Mouse (Mus musculus) T-helper 1 cell (primary cell): ENCODE data around the gene Klf7.

Experiments
- in situ Hi-C: fragments of 300-600 bp; cut with MboI, MseI; formaldehyde crosslinking; loops from one replicate; pipeline ENCODE4 v1.15.1; 2025; ENCODE audit warnings: high pct_unique_total_duplicates

Klf7 gene

GRCm38 (mm10) chr1:64066320-64067254, 55.5 kb downstream of the Klf7 start:
- in situ Hi-C loops, result loop anchor here (25.0 kb wide), 1 partner anchor 1604 kb away; no protein-coding TSS in a partner anchor

- in situ Hi-C loops, result loop anchor here (25.0 kb wide), 1 partner anchor 1599 kb away; no protein-coding TSS in a partner anchor
These were observed 60.6 kb downstream of the Klf7 start for GRCm38 (mm10) chr1:64061488-64061887.

GRCm38 (mm10) chr1:64060699-64061454, 61.2 kb downstream of the Klf7 start:
- in situ Hi-C loops, result loop anchor here (25.0 kb wide), 1 partner anchor 1599 kb away; no protein-coding TSS in a partner anchor

DNA sequence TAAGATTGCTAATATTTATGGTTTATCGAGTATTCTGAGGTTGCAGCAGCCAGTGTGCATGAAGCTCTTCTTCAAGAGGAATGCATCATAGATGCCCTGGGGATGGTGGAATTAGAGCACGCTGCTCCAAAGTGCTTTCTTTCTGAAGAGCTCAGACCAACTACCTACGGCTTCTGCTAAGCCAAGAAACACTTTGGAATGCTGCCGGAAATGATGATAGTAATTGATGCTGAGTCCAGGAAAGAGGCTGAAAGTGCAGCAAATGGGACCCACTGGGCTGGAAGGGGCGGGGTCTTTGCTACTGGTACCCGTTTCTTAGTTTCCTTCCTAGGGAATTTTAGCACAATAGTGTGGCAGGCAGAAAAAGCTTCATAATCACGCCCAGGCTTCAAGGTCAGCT, 62.0 kb downstream of the Klf7 start:
- in situ Hi-C loops, result loop anchor here (25.0 kb wide), 1 partner anchor 1598 kb away; no protein-coding TSS in a partner anchor

GRCm38 (mm10) chr1:64056541-64056940, 65.5 kb downstream of the Klf7 start:
- in situ Hi-C loops, result loop anchor here (25.0 kb wide), 1 partner anchor 1594 kb away; no protein-coding TSS in a partner anchor

DNA sequence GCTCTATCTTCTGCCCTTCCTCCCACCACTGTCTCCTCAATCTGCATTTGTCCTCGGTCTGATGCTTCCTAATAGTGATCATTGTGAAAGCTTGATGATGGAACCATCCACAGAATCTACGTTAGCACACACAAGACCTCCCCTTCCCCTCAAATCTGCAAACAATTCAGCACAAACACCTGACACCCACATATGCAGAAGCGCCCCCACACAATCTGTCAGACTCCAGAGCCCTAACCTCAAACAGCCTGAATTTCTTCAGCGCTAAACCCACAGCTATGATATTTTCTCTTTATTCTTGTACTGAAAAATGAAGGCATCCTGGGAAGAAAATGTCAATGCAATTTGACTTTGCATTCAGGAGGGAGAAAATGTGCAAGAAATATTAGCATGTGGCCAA, 66.1 kb downstream of the Klf7 start:
- in situ Hi-C loops, result loop anchor here (25.0 kb wide), 1 partner anchor 1594 kb away; no protein-coding TSS in a partner anchor

DNA sequence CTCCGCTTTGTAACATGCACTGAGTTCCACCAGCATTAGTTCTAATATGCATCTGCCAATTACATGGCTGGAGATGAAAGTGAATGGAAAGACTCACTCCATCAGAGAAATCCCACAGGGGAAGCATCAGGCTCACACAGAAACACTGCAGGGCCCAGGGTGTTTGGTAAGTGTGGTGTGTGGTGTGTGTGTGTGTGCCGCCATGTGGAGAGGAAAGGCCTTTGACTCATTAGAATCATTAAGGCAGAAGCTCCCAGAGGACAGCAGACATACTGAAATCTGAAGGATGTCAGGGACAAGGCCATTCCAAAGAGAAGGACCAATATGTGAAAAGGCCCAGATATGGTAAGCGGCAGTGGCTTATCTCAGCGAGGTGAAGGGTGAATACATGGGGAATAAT, 66.9 kb downstream of the Klf7 start:
- in situ Hi-C loops, result loop anchor here (25.0 kb wide), 1 partner anchor 1593 kb away; no protein-coding TSS in a partner anchor

GRCm38 (mm10) chr1:64052069-64052750, 69.9 kb downstream of the Klf7 start:
- in situ Hi-C loops, result loop anchor here (25.0 kb wide), 1 partner anchor 1590 kb away; no protein-coding TSS in a partner anchor

DNA sequence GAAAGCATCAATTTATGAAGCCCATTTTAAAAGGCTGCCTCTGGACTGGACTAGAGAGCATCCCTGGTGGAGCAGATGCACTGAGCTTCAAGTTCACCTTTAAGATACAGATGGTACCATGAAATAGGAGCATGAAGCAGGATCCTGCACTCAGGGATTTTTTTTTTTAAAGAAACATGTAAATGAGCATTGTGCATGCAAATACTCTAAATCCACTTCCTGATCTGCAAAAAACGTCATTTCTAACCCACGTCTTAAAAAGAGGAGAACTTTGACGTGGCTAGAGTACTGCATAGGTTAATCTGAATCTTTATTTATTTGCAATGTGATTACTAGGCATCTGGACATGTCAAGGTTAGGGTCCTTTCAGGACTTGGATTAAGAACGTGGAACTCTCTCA, 73.5 kb downstream of the Klf7 start:
- in situ Hi-C loops, result no loop called here

DNA sequence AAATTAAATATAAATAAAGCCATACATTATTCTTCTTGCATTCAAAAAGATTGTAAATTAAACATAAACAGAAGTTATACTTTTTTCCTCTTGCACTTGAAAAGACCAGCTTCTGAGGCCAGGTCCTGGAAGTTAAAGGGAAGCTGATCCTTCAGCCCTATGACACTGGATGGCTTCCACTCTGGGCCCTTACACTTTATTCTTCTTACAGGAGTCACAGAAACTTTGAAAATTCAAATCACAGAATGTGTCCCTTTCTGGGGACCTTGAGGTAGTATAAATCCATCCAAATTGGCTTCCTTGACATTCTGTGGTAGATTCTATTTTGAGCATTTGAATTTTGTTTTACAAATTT, 75.3 kb downstream of the Klf7 start:
- in situ Hi-C loops, result no loop called here

DNA sequence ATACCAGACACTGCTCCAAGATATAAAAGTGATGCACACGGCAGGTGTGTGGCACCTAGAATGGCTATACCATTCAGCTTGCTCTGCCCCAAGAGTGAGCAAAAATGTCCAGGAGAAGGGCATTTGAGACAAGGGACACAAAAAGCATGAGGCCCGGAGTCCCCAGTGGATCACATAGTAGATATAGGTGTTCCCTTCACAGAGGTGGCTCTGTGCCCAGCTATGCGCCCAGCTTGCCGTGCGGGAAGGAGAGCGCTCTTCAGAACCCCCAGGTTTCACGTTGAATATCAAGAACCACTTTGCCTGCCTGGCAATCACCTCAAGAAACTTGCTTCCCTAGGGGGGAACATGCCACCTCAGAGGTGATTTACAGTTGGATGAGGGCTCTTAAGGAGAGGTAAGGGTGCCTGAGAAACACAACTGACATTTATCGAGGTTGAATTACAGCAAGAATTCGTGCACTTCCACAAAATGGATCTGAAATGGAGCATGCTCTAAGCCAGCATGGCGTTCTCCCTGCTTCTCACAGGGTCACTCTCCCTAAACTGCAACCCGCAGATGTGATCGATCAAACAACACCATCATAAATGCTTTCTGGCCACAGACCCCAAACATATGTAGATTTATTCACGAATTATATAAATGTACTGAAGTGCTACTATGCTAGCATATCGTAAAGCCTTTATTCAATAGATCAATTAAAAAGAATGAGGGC, 75.8 kb downstream of the Klf7 start:
- in situ Hi-C loops, result no loop called here

DNA sequence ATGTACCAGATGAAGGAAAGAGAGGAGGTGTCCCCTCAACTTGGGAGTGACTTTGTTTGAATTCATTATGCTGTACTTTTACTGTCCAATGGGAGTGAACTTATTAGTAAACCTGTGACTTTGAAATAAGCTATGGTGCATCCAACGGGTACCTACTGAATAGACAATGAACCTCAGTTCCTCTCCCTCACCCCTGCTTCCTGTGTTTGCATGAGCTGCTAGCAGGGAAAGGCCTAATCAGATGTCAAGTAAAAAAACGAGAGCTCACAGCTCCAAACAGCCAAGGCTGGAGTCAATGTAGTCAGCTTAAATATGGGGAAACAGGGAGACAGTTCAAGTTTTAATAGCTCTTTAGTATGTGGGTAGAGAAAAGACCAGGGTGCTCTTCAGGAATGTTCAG, 77.5 kb downstream of the Klf7 start:
- in situ Hi-C loops, result no loop called here

GRCm38 (mm10) chr1:64040831-64041383, 81.2 kb downstream of the Klf7 start:
- in situ Hi-C loops, result no loop called here

- in situ Hi-C loops, result no loop called here
These were observed 81.9 kb downstream of the Klf7 start for GRCm38 (mm10) chr1:64040061-64040686.

- in situ Hi-C loops, result no loop called here
These were observed 83.7 kb downstream of the Klf7 start for GRCm38 (mm10) chr1:64038343-64038742.

DNA sequence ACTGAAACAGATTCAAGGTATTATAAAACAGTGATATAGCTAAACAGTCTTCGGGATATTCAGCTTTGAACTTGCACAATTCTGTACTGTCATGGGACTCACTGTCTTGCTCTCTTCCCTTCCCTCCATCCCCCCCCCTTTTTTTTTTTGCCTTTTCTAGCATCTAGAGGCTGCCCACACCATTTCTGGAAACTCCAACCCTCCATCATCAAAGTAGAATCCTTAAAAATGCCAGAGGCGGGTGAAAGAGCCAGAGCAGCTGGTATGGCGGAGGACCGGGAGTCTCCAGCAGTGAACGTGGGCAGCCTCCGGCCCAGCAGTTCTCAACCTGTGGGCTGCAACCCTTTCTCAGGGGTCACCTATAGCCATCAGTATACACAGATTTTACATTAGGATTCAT, 84.3 kb downstream of the Klf7 start:
- in situ Hi-C loops, result no loop called here

DNA sequence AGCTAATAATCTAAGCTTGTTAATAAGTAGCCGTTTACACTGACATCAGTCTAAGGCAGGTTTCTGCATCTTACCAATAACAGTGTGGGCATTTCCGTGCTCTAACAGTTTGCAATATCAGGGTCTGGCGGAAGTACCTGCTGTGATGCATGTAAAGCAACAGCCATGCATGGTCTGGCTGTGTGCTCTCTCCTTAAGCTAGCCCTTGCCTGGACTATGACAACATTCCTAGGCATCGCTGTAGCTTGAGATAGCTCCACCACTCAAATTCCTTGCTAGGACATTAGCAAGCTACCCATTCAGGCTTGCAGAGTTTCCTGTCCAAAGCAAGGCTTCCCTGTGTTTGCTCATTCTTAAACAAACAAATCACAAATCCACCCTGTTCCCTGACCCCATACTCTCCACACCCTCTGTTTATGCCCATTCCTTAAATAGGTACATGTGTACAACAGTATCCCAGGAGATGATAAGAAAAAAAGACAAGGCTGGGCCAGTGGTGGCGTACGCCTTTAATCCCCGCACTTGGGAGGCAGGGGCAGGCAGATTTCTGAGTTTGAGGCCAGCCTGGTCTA, 85.1 kb downstream of the Klf7 start:
- in situ Hi-C loops, result no loop called here

DNA sequence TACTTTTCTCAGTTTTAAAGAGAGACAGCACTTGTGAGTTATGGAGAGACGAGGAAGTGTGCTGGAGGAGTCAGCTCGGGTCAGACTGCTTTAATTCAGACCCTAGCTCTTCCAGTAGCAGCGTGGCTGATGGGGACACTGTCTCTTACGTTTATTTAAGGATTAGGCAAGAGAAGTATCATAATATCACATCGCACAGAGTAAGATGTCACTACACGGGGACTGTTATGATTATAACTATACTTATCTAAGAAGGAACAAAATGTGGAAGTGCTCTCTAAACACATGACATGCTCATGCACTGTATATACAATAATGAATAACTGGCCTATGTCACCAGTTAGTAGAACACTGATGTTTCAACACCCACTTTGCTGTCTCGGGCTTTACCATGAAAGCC, 86.3 kb downstream of the Klf7 start:
- in situ Hi-C loops, result no loop called here

DNA sequence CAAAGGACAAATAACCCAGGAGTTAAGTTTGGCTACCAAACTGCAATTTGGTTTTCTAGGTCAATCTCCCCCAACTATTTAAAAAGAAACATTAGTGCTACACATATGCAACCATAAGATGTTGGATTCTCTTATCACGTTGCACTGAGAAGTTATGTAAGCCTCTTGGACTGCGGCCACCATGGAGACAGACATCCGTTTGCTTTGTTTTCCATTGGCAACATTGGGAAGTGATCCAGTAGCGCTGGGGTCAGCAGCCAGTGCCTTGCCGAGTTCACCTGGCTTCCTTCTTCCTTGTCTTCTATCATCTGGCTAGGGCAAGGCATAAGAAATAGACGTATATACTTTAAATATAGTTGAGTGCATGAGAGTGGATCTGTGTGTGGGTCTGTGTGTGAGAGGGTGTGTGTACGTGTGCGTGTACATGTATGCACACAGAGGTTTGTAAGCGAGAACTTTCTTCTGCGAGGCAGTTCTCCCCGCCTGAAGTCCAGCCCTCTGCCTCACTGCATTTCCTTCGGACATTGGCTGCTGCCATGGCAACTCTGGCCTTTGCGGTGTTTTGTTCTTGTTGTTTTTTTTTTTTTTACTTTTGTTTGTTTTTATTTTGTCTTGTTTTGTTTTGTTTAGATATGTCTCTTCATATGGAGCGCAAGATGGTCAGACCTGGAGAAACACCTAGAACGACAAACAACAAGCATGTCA, 86.8 kb downstream of the Klf7 start:
- in situ Hi-C loops, result no loop called here
